Mouse (Mus musculus) E14TG2a.4 (cell line): Measurements from ENCODE around the gene Reps2.

Experiments used
- CTCF ChIP-seq: conservative IDR thresholded peaks from 2 replicates; pipeline ENCODE4 v1.5.1; 2014; ENCODE audit warnings: low read length
- NANOG ChIP-seq: IDR thresholded peaks from 2 replicates; pipeline ENCODE4 v1.6.1; 2014; ENCODE audit warnings: borderline replicate concordance, low read length, mixed read lengths
- POU5F1 ChIP-seq: IDR thresholded peaks from 2 replicates; pipeline ENCODE4 v1.6.1; 2014; ENCODE audit warnings: low read length, borderline replicate concordance

GRCm38 (mm10) chrX:162590145-162590790 lies 53.2 kb downstream of the Reps2 start:
- TF ChIP-seq CTCF (no peak), NANOG (no peak), POU5F1 (no peak)
